Mouse (Mus musculus) heart, embryonic 12.5 days (tissue): ENCODE measurements around the gene Jag2. TPM values are rescaled to one million over a fixed set of nuclear protein-coding genes. Genes with fewer than 3 reads are reported as not detected.
A peak's percentile ranks its signal among the peaks of the same experiment; 100 is the strongest.

Source experiments
- ATAC-seq: fragments of 200-750 bp; cut with Nextera tagmentation; 2 replicates; pipeline ENCODE4 v1.8.0; 2017; ENCODE audit warnings: moderate TSS enrichment, moderate library complexity; ENCODE audit not compliant: insufficient number of reproducible peaks, low FRiP score
- H3K27ac ChIP-seq: fragments of 300-500 bp; sonication (generic); 2 replicates; pipeline ENCODE4 v1.5.1; 2016; ENCODE audit warnings: mild to moderate bottlenecking, moderate library complexity; ENCODE audit not compliant: poor library complexity, severe bottlenecking
- H3K27me3 ChIP-seq: fragments of 300-500 bp; sonication (generic); replicated peaks from 2 replicates; pipeline ENCODE4 v1.6.1; 2016; ENCODE audit warnings: mild to moderate bottlenecking, moderate library complexity
- H3K36me3 ChIP-seq: fragments of 300-500 bp; sonication (generic); 2 replicates; pipeline ENCODE4 v1.6.1; 2016; ENCODE audit warnings: mild to moderate bottlenecking, moderate library complexity
- H3K4me1 ChIP-seq: fragments of 300-500 bp; sonication (generic); replicated peaks from 2 replicates; pipeline ENCODE4 v1.6.1; 2016; ENCODE audit warnings: mild to moderate bottlenecking
- H3K4me2 ChIP-seq: fragments of 300-500 bp; sonication (generic); 2 replicates; pipeline ENCODE4 v1.6.1; 2016; ENCODE audit warnings: mild to moderate bottlenecking, moderate library complexity
- H3K4me3 ChIP-seq: fragments of 300-500 bp; sonication (generic); 2 replicates; pipeline ENCODE4 v1.5.1; 2016; ENCODE audit warnings: mild to moderate bottlenecking
- H3K9ac ChIP-seq: fragments of 300-500 bp; sonication (generic); 2 replicates; pipeline ENCODE4 v1.6.1; 2016; ENCODE audit warnings: mild to moderate bottlenecking, moderate library complexity
- H3K9me3 ChIP-seq: fragments of 300-500 bp; sonication (generic); replicated peaks from 2 replicates; pipeline ENCODE4 v1.6.1; 2016; ENCODE audit warnings: mild to moderate bottlenecking, moderate library complexity
- WGBS: fragments of 180-500 bp; shearing (Covaris S2); methylation state at CpG from one replicate; pipeline ENCODE4 v1.1.7; 2016; 5-methylcytosine and 5-hydroxymethylcytosine counted together
- polyA plus RNA-seq: library from polyadenylated mRNA; unstranded; fragments of >200 nt; fragmentation: Nextera tagmentation; extraction: Ambion mirVana; gene quantifications from 2 replicates; pipeline ENCODE4 v1.2.1, GENCODE M21; 2016

The Jag2 gene
- polyA plus RNA-seq, 1 experiment from 2014 or later: 2.6 TPM

DNA sequence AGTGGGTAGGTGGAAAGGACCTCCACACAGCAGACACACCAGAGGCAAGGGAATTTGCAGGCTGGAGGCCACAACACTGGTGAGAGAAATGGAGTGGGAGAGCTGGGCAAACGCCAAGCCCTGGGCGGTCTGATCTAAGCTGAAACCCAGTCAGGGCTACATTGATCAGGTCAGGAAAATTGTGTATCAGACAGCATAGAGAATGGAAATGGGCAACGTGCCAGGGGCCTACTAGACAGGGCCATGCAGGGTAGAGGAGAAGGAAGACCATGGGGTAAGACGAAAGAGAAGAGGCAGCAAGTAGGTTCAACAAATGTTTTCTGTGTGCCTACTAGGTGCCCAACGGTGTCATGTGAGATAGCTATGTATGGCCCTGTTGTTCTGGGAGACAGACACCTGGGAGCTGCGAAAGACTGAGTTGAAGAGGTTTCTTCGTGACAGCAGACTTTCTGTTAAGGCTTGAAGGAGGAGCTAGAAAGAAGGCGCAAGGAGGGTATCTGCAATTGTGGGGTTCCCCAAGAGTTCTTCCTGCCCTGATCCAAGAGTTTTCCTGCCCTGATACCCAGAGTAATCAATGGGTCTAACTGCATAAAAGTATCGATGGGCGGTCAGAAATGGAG lies 11.7 kb upstream of the Jag2 start:
- Histone ChIP-seq H3K27ac (no peak overlapping the region), H3K4me2 (peak overlapping the region; percentile 83), H3K4me3 (peak overlapping the region; percentile 83), H3K36me3 (no peaks in the 10 kb centered on the region), H3K9ac (peak overlapping the region; percentile 85), H3K27me3 (0 out of 2 replicates have a peak, but pooled peaks cover 17% of the 10 kb centered on the region), H3K4me1 (peaks cover 36% of the 10 kb centered on the region), H3K9me3 (no peaks in the 10 kb centered on the region)
- ATAC-seq: no peak
- WGBS: 38% methylated on average over 10 of the region's 10 CpGs

DNA sequence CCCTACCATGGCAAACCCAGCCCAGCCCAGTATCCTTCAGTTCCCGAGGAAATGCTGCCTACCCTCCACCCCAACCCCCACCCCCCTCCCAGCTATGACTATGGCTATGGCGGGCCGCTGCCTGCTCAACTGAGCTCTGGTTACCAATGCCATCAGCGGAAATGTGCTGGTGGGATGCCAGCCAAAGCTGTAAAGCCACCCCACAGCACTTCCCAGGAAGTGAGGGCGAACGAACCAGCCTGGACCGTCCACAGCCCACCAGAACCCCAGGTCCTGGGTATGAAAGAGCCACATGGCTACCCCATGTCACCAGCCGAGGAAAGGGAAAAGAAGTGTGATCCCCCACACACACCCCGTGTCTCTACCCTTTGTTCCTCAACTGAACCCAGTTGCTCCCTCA lies 11.1 kb upstream of the Jag2 start:
- Histone ChIP-seq H3K9me3 (no peaks in the 10 kb centered on the region), H3K27me3 (0 out of 2 replicates have a peak, but pooled peaks cover 17% of the 10 kb centered on the region), H3K27ac (no peak overlapping the region), H3K4me2 (no peak overlapping the region), H3K4me1 (peaks cover 36% of the 10 kb centered on the region), H3K9ac (no peak overlapping the region), H3K4me3 (no peak overlapping the region), H3K36me3 (no peaks in the 10 kb centered on the region)
- ATAC-seq: no peak
- 70% methylated on average over 9 of the region's 9 CpGs for WGBS

DNA sequence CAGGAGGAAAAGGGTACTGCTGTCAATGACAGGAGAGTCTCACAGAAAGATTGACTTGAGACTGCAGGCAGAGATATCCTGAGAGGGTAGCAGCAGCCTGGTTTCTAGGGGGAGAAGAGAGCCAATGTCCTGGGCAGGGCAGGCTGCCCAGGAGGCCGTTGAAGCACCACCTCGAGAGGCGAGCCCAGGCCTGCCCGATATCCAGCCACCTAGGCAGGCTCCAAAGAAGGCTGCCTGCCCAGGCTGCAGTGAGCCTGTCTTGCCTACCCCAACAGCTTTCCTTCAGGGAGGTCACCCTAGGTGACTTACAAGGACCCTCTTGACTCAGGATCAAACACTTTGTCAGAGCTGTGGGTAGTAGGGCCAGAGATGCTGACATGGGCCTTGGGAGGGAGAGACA lies 10.7 kb upstream of the Jag2 start:
- Histone ChIP-seq H3K9ac (no peak overlapping the region), H3K36me3 (no peaks in the 10 kb centered on the region), H3K4me3 (no peak overlapping the region), H3K27me3 (0 out of 2 replicates have a peak, but pooled peaks cover 17% of the 10 kb centered on the region), H3K4me1 (peaks cover 36% of the 10 kb centered on the region), H3K4me2 (no peak overlapping the region), H3K9me3 (no peaks in the 10 kb centered on the region), H3K27ac (no peak overlapping the region)
- ATAC-seq: no peak
- 85% methylated on average over 4 of the region's 4 CpGs for WGBS

DNA sequence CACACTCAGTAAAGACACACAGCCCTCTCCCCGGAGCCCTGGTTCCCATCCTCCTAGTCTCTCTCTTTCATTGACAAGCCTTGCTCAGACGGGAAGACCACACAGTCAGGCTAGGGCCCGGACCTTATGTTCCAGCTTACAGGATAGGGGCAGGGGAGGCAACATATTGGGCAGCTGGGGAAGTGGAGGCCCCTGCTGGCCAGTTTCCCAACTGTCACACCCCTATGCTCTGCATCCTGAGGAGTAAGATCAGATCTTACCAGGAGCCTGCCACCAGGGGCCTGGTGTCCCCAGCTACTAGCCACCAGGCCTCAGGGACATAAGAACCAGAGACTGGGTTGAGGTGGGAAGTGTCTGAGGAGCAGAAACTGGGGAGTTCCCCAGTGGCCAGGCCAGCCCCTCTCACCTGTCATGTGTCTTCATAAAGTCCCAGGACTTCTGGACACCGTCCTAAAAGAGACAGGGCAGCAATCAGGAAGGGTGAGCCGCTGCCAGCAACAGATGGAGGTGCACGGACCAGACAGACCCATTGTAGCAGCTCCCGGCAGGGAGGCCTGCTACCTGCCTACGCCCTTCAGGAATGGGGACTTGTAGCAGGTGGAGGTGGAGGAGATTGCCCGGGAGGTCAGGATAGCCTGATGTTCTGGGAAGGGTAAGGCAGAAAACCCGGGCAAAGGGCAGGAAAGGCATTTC lies 9.4 kb upstream of the Jag2 start:
- ATAC-seq: no peak
- Histone ChIP-seq H3K4me2 (no peak overlapping the region), H3K27me3 (0 out of 2 replicates have a peak, but pooled peaks cover 17% of the 10 kb centered on the region), H3K27ac (no peak overlapping the region), H3K9ac (no peak overlapping the region), H3K9me3 (no peaks in the 10 kb centered on the region), H3K36me3 (no peaks in the 10 kb centered on the region), H3K4me1 (peaks cover 36% of the 10 kb centered on the region), H3K4me3 (no peak overlapping the region)
- WGBS: 63% methylated on average over 10 of the region's 10 CpGs

DNA sequence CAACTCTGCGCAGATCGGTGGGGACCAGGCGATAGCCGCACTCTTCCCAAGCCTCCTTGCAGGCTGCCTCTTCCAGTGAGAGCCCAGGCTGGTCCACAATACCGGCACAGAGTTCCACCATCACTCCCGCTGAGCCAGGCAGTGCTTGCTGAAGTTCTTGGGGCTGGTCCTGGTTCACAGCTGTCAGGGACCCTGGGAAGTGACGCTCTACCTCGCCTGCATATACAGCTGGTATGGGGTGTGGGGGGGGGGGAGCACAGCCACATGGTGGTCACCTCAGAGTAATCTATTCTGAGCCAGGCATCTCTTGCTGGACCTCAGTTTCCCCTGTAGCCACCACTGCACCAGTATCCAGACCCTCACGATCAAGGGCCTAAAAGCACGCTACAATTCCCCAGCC lies 8.8 kb upstream of the Jag2 start:
- no peak for ATAC-seq
- no peak overlapping the region for H3K27ac ChIP-seq
- H3K36me3 ChIP-seq: no peaks in the 10 kb centered on the region
- H3K9me3 ChIP-seq: no peaks in the 10 kb centered on the region
- H3K27me3 ChIP-seq: 0 out of 2 replicates have a peak, but pooled peaks cover 21% of the 10 kb centered on the region
- WGBS: 61% methylated on average over 10 of the region's 10 CpGs
- no peak overlapping the region for H3K4me3 ChIP-seq
- no peak overlapping the region for H3K4me2 ChIP-seq
- peak overlapping the region; percentile 13; the same call in 1 of the 2 replicates for H3K9ac ChIP-seq
- H3K4me1 ChIP-seq: peaks cover 36% of the 10 kb centered on the region

DNA sequence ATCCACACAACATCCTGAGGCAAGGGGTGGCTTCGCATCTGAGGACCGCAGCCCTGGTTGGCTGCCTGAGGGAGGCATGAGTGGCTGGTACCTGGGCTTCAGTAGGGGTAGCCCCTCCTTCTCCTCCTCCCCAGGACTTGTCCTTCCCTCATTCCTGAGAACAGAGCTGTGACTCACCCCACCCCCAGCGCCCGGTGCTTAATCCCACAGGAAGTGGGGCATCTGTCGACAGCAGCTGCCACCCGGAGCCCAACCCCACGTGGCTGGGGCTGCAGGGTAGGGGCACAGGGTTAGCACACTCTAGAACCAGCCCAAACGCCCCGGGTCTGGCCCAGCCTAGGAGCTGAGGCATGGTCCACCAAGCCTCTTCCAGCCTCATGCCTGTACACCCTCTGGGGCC lies 8.3 kb upstream of the Jag2 start:
- WGBS: 31% methylated on average over 9 of the region's 9 CpGs

DNA sequence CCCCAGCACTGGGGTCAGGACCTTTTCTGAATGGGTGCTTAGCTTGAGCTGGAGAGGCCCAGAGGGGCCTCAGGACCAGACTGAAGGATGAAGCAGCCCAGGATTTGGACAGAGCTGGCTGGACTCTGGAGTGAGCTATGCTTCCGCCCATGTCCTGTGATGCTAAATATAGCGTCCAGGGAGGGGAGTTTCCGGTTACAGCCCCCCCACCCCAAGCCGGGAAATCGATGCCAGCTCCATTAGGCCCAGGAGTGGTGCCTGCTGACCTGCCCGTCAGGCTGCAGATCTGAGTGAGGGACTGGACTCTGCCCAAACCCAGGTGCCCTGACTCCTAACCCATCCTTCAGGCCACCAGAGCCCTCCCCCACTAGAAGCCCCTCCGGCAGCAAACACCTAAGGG lies 3.1 kb upstream of the Jag2 start:
- ATAC-seq: no peak

More for the DNA sequence above, 8.3 kb upstream of the Jag2 start:
- no peak overlapping the region for H3K4me2 ChIP-seq
- peak overlapping the region; percentile 13; the same call in 1 of the 2 replicates for H3K9ac ChIP-seq
- no peak overlapping the region for H3K4me3 ChIP-seq
- 0 out of 2 replicates have a peak, but pooled peaks cover 22% of the 10 kb centered on the region for H3K27me3 ChIP-seq
- H3K27ac ChIP-seq: no peak overlapping the region
- H3K4me1 ChIP-seq: peaks cover 39% of the 10 kb centered on the region
- no peak for ATAC-seq
- H3K9me3 ChIP-seq: no peaks in the 10 kb centered on the region
- no peaks in the 10 kb centered on the region for H3K36me3 ChIP-seq

DNA sequence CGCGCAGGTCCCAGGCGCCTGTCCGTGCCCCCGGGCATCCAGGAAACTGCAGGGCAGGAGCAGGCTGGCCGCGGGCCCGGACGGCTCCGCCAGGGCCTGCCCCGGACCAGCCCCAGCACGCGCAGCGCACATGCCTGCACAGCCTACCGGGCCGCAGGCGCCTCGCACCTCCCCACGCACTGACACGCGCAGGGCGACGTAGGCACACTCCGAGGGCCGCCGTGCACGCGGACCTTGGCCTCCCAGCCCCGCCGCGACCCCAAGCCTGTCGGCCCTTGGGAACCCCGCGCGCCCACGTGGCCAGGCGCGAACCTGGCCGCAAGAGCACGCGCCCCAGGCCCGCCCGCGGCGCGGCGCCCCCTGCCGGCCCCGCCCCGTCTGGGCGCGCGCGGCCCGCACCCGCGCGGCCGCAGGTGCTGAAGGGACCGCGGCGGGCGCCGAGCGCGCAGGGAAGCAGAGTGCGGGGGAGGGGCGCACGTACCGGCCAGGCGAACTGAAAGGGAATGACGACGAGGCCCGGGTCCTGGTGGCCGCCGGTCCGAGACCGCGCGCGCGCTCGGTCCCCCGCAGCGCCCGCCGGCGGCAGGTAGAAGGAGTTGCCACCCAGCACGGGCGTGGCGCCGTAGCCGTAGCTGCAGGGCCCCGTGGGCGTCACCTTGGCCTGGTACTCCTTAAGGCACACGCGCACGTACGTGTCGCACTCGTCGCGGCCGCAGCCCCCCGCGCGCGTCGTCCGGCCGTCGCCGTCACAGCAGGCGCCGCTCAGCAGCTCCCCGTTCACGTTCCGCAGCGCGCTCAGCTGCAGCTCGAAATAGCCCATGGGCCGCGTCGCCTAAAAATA lies 955 bp downstream of the Jag2 start:
- Histone ChIP-seq H3K27me3 (peaks cover 86% of the 10 kb centered on the region), H3K27ac (no peak overlapping the region), H3K9ac (peak overlapping the region; percentile 70), H3K4me2 (peak overlapping the region; percentile 98), H3K4me1 (peaks cover 37% of the 10 kb centered on the region), H3K9me3 (no peaks in the 10 kb centered on the region), H3K4me3 (peak overlapping the region; percentile 66), H3K36me3 (no peaks in the 10 kb centered on the region)
- WGBS: 2% methylated on average over 115 of the region's 124 CpGs
- peak; percentile 8; the same call in 1 of the 2 replicates for ATAC-seq

More for the DNA sequence above, 3.1 kb upstream of the Jag2 start:
- Histone ChIP-seq H3K27me3 (peaks cover 47% of the 10 kb centered on the region), H3K9me3 (no peaks in the 10 kb centered on the region), H3K27ac (no peak overlapping the region), H3K4me3 (no peak overlapping the region), H3K36me3 (no peaks in the 10 kb centered on the region), H3K4me2 (peak overlapping the region; percentile 11; the same call in 1 of the 2 replicates), H3K9ac (peak overlapping the region; percentile 35; the same call in 1 of the 2 replicates), H3K4me1 (peaks cover 36% of the 10 kb centered on the region)
- 25% methylated on average over 7 of the region's 7 CpGs for WGBS

DNA sequence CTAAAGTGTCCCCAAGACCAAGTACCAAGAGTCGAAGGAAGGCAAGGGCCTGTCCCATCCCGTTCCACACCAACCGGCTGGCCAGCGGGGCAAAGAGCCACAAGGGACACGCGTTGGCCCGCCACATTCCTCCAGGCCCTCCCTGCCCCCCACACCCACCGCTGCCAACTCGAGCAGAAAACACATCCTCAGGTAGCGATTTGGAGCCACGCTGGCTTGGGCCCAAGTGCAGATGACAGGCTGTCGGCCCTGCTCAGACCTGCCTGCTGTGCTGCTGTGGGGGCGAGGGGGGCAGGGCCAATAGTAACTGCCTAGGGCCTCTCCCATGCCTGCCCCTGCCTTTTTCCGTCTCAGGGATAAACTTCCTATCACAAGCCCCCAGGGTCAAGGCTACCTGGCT lies 2.3 kb downstream of the Jag2 start:
- WGBS: 70% methylated on average over 14 of the region's 14 CpGs

DNA sequence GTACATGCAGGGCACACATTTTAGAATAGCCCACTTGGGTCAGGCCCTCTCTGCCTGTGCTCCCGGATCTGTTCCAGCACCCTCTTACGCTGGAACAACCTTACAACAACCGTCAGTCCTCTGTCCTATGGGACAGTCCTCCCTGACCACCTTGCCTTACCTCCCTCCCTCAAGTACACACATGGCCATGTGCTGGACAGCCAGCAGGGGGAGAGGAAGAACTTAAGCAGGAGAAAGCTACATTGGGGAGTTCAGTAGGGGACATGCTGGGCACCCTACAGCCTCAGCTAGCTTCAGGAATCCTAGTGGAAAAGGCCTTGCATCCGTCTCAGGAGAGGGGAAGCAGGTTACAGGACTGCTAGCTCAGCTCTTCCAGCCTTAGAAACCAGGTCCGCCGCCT lies 3.6 kb downstream of the Jag2 start:
- Histone ChIP-seq H3K27me3 (peaks cover 84% of the 10 kb centered on the region), H3K36me3 (no peaks in the 10 kb centered on the region), H3K4me1 (peaks cover 44% of the 10 kb centered on the region), H3K4me2 (no peak overlapping the region), H3K4me3 (no peak overlapping the region), H3K9ac (no peak overlapping the region), H3K9me3 (no peaks in the 10 kb centered on the region), H3K27ac (no peak overlapping the region)
- no peak for ATAC-seq
- 85% methylated on average over 6 of the region's 6 CpGs for WGBS

More for the DNA sequence above, 2.3 kb downstream of the Jag2 start:
- Histone ChIP-seq H3K4me1 (peaks cover 35% of the 10 kb centered on the region), H3K27ac (no peak overlapping the region), H3K9me3 (no peaks in the 10 kb centered on the region), H3K4me2 (no peak overlapping the region), H3K9ac (no peak overlapping the region), H3K36me3 (no peaks in the 10 kb centered on the region), H3K4me3 (no peak overlapping the region), H3K27me3 (peaks cover 94% of the 10 kb centered on the region)
- ATAC-seq: no peak

DNA sequence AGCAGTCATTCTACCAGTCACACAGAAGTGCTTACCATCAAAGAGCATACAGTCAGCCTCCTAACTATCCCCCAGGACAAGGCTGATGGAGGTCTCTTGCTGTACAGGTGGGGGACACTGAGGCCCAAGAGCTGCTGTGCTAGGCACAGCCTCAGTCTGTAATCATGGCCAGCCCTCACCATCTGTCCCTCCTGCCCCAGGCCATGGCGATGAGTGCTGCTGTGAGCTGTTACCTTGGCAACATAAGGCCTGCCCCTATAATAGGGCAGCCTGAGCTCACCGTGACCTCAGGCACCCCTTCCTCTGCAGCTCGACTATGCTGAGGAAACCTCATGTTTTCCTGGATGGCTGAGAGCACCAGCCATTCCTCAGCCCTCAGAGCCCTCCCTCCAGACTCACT lies 7.0 kb downstream of the Jag2 start:
- no peak overlapping the region for H3K4me2 ChIP-seq
- no peak overlapping the region for H3K4me3 ChIP-seq
- 0 out of 2 replicates have a peak, but pooled peaks cover 4% of the 10 kb centered on the region for H3K36me3 ChIP-seq
- no peaks in the 10 kb centered on the region for H3K9me3 ChIP-seq
- WGBS: 37% methylated on average over 3 of the region's 3 CpGs
- H3K27ac ChIP-seq: no peak overlapping the region
- H3K4me1 ChIP-seq: peaks cover 36% of the 10 kb centered on the region
- no peak for ATAC-seq
- no peak overlapping the region for H3K9ac ChIP-seq
- H3K27me3 ChIP-seq: peaks cover 84% of the 10 kb centered on the region
